Mouse (Mus musculus) MEL (cell line): ENCODE results near the gene Esrp2.

Source experiments
- CTCF ChIP-seq, 3 experiments: IDR thresholded peaks in 2 of 3; conservative IDR thresholded peaks in 1 of 3; 2 replicates each; pipeline ENCODE4 v1.5.1; 2011 to 2012; ENCODE audit warnings: low read length in 3 of 3, low read depth in 2 of 3, mild to moderate bottlenecking in 2 of 3, improper control_type of control experiment in 1 of 3, inconsistent platforms in 1 of 3, mixed read lengths in 1 of 3, moderate library complexity in 1 of 3; ENCODE audit not compliant: control insufficient read depth in 1 of 3, insufficient read depth in 1 of 3, poor library complexity in 1 of 3, severe bottlenecking in 1 of 3
- GABPA ChIP-seq: IDR thresholded peaks from 2 replicates; pipeline ENCODE4 v1.6.1; 2012; ENCODE audit warnings: low read depth, mild to moderate bottlenecking, inconsistent platforms, low read length, improper control_type of control experiment, moderate library complexity
- MYC ChIP-seq: IDR thresholded peaks from 2 replicates; pipeline ENCODE4 v1.6.1; 2011; ENCODE audit warnings: low read depth, mild to moderate bottlenecking, low read length, improper control_type of control experiment, moderate library complexity
- SMC3 ChIP-seq: IDR thresholded peaks from 2 replicates; pipeline ENCODE4 v1.6.1; 2011; ENCODE audit warnings: low read depth, low read length, improper control_type of control experiment
- TBP ChIP-seq: IDR thresholded peaks from 2 replicates; pipeline ENCODE4 v1.8.0; 2011; ENCODE audit warnings: low read depth, low read length, improper control_type of control experiment
- TCF12 ChIP-seq: IDR thresholded peaks from 2 replicates; pipeline ENCODE4 v1.6.1; 2014; ENCODE audit warnings: low read depth, mild to moderate bottlenecking, inconsistent platforms, low read length, improper control_type of control experiment, moderate library complexity
- UBTF ChIP-seq: IDR thresholded peaks from 2 replicates; pipeline ENCODE4 v1.6.1; 2012; ENCODE audit warnings: low read depth, mild to moderate bottlenecking, inconsistent platforms, low read length, improper control_type of control experiment, moderate library complexity, borderline replicate concordance; ENCODE audit not compliant: insufficient read depth

DNA sequence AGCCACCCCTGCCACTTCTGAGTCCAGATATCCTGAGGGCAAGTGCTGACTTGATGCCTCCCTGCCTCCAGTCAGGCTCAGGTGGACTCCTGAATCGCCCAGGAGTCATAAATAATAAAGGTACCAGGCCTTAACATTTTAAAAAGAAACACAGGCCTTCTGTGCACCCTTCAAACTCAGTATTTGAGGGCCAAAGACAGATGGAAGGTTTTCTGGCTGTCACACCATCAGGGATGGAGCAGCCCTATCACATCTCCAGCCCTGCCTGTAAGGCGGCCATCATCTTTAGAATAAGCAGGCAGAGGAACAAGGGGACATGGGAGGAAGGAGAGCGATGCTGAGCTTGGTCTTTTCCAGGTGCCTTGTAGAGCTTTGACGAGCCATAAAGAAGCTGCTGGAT lies 5.8 kb downstream of the Esrp2 start:
- TF ChIP-seq GABPA (no peak), CTCF (IDR thresholded peaks at IDR 0.05 in 2 of 3, conservative IDR thresholded peaks at IDR 0.05 in 1 of 3; ENCODE audit: control insufficient read depth in 1 of 3, insufficient read depth in 1 of 3, low read depth in 2 of 3, low read length in 3 of 3, poor library complexity in 1 of 3, severe bottlenecking in 1 of 3) (no peak), UBTF (no peak), TCF12 (no peak), MYC (no peak), TBP (no peak), SMC3 (no peak)
